Mouse (Mus musculus) liver, embryonic 16.5 days (tissue): ENCODE results near the gene Ilvbl. TPM values are rescaled to one million over a fixed set of nuclear protein-coding genes. Genes with fewer than 3 reads are reported as not detected.

Experiments
- microRNA-seq: library from miRNA; unstranded; fragments of <30 nt; microRNA quantifications from one replicate; pipeline ENCODE4, GENCODE M21; 2016
- polyA plus RNA-seq: library from polyadenylated mRNA; unstranded; fragments of >200 nt; fragmentation: Nextera tagmentation; extraction: Ambion mirVana; gene quantifications from 2 replicates; pipeline ENCODE4 v1.2.1, GENCODE M21; 2015

Gene Ilvbl
- polyA plus RNA-seq, 1 experiment from 2014 or later: 14.6 TPM

Small RNAs within 50 kb of the gene (microRNA-seq; reads per million reads assigned to microRNA genes)
- not detected for gene Gm27541

Other genes starting within 250 kb of the Ilvbl start
- gene Agpat3, start 221.9 kb upstream of the Ilvbl start, polyA plus RNA-seq: 20.6 and 26.8 TPM in 2 replicates
- gene Rrp1, start 161.3 kb upstream of the Ilvbl start, polyA plus RNA-seq: 101 and 105 TPM in 2 replicates
- gene Cstb, start 148.7 kb upstream of the Ilvbl start, polyA plus RNA-seq: 93.9 and 102 TPM in 2 replicates
- gene Pdxk, start 109.4 kb upstream of the Ilvbl start, polyA plus RNA-seq: 5.4 and 6.4 TPM in 2 replicates
- gene Olfr1358, start 56.9 kb upstream of the Ilvbl start, polyA plus RNA-seq: not detected in 2 replicates
- gene Syde1, start 17.6 kb downstream of the Ilvbl start, polyA plus RNA-seq: 1.0 and 1.5 TPM in 2 replicates
- not detected in 2 replicates for gene Olfr1357, start 43.7 kb downstream of the Ilvbl start, polyA plus RNA-seq
- gene Casp14, start 143.9 kb downstream of the Ilvbl start, polyA plus RNA-seq: not detected in 2 replicates
- gene Ccdc105, start 178.7 kb downstream of the Ilvbl start, polyA plus RNA-seq: not detected in 2 replicates
- 0.22 and 0.26 TPM in 2 replicates for gene Slc1a6, start 206.2 kb downstream of the Ilvbl start, polyA plus RNA-seq